Mouse (Mus musculus) hindbrain, embryonic 12.5 days (tissue): ENCODE measurements around the gene Fam205c. TPM values are rescaled to one million over a fixed set of nuclear protein-coding genes. Genes with fewer than 3 reads are reported as not detected.
"Not testable (repeated sequence)": the region's sequence is repeated elsewhere in the genome, so short reads cannot be mapped to it uniquely, and the experiment has no call there.

Source experiments
- ATAC-seq: fragments of 200-750 bp; cut with Nextera tagmentation; 2 replicates; pipeline ENCODE4 v1.8.0; 2017; ENCODE audit warnings: moderate TSS enrichment; ENCODE audit not compliant: low FRiP score
- H3K27ac ChIP-seq: fragments of 300-500 bp; sonication (generic); 2 replicates; pipeline ENCODE4 v1.5.1; 2016; ENCODE audit warnings: mild to moderate bottlenecking
- H3K27me3 ChIP-seq: fragments of 300-500 bp; sonication (generic); 2 replicates; pipeline ENCODE4 v1.6.1; 2016; ENCODE audit warnings: mild to moderate bottlenecking
- H3K36me3 ChIP-seq: fragments of 300-500 bp; sonication (generic); 2 replicates; pipeline ENCODE4 v1.6.1; 2016; ENCODE audit warnings: mild to moderate bottlenecking
- H3K4me1 ChIP-seq: fragments of 300-500 bp; sonication (generic); 2 replicates; pipeline ENCODE4 v1.6.1; 2016
- H3K4me2 ChIP-seq: fragments of 300-500 bp; sonication (generic); replicated peaks from 2 replicates; pipeline ENCODE4 v1.6.1; 2016; ENCODE audit warnings: mild to moderate bottlenecking
- H3K4me3 ChIP-seq: fragments of 300-500 bp; sonication (generic); 2 replicates; pipeline ENCODE4 v1.5.1; 2016; ENCODE audit warnings: mild to moderate bottlenecking
- H3K9ac ChIP-seq: fragments of 300-500 bp; sonication (generic); 2 replicates; pipeline ENCODE4 v1.6.1; 2016; ENCODE audit warnings: mild to moderate bottlenecking, moderate library complexity
- H3K9me3 ChIP-seq: fragments of 300-500 bp; sonication (generic); replicated peaks from 2 replicates; pipeline ENCODE4 v1.6.1; 2016; ENCODE audit warnings: mild to moderate bottlenecking
- WGBS: fragments of 180-500 bp; shearing (Covaris S2); methylation state at CpG from one replicate; pipeline ENCODE4 v1.1.7; 2016; 5-methylcytosine and 5-hydroxymethylcytosine counted together
- polyA plus RNA-seq: library from polyadenylated mRNA; unstranded; fragments of >200 nt; fragmentation: Nextera tagmentation; extraction: Ambion mirVana; gene quantifications from 2 replicates; pipeline ENCODE4 v1.2.1, GENCODE M21; 2016

Gene Fam205c
- polyA plus RNA-seq, 1 experiment from 2014 or later, result 1.9 TPM

DNA sequence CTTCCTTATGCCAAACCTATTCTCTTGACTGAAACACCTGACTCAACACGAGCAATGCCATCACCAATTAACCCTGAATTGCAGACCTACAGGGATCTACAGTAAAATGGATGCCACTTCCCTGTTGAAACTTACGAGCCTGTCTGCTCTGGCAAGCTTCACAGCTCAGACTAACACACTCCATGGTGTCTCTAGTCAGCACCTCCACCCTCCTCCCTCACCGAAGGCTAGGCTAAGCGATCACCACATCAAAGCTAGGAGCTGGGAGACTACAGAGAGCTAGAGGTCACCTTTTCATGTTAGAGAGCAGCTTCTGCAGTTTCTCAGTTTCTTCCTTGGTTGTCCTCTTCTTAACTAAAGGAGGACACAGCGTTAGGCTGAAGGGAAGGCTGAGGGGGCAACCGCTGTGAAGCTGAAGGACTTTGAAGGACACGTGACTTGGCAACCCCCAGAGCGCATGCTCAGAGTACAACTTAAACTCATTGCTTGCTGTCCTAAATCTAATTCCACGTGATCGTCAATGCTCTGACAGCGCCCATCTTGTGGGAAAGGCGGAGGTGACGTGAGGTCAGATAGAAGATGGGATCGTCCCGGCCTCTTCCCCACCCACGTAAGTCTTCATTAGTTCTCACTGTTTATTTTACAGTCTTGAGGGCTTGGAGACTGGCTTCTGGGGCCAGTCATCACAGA lies 1.1 kb downstream of the Fam205c start:
- no peak overlapping the region for H3K27ac ChIP-seq
- 85% methylated on average over 16 of the region's 16 CpGs for WGBS
- no peak for ATAC-seq

DNA sequence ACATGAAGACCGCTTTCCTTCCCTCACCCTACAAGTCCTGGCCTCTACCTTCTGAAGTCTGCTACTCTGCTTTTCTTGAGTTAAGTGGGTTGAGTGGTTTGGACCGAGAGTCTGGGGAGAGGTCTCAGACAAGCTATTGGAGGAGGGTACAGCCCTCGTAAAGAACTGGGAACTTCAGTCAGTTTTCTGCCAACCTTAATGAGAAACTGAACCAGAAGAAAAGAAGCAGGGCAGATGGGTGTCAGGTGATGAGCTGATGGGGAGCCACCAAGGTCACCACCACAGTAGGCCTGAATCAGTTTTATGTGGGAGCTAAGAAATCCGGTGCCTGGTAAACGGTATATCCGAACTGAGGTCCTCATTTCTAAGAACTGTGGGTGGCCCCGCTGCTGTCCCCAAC lies 1.9 kb downstream of the Fam205c start:
- 93% methylated on average over 7 of the region's 7 CpGs for WGBS

More for the DNA sequence above, 1.1 kb downstream of the Fam205c start:
- 0 out of 2 replicates have a peak, but pooled peaks cover 2% of the 10 kb centered on the region for H3K27me3 ChIP-seq
- no peak overlapping the region for H3K4me2 ChIP-seq
- no peaks in the 10 kb centered on the region for H3K36me3 ChIP-seq
- H3K9ac ChIP-seq, result no peak overlapping the region
- H3K4me3 ChIP-seq, result no peak overlapping the region
- H3K9me3 ChIP-seq, result no peaks in the 10 kb centered on the region
- no peaks in the 10 kb centered on the region for H3K4me1 ChIP-seq

DNA sequence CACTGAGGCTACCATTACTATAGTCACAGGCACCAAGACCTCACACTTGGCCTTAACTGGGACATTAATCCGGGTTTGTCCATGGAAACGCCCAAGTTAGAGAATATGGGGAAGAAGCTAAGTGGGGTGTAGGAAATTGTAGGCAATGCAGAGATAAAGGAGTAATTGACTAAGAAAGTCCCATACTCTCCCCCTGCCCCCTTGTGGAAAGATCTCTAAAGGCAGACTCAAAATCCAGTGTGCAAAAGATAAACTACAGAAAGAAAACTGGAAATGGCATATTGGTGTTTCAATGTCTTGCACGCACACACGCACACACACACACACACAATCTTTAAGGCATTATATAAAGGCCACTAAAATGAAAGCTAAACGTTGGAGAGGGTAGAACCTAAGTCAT lies 3.3 kb downstream of the Fam205c start:
- H3K36me3 ChIP-seq, result no peaks in the 10 kb centered on the region
- H3K9ac ChIP-seq, result no peak overlapping the region
- H3K4me2 ChIP-seq, result no peak overlapping the region
- no peak overlapping the region for H3K27ac ChIP-seq
- no peaks in the 10 kb centered on the region for H3K9me3 ChIP-seq
- no peaks in the 10 kb centered on the region for H3K4me1 ChIP-seq
- no peak overlapping the region for H3K4me3 ChIP-seq
- no peaks in the 10 kb centered on the region for H3K27me3 ChIP-seq
- WGBS, result 85% methylated on average over 5 of the region's 5 CpGs
- ATAC-seq, result no peak

More for the DNA sequence above, 1.9 kb downstream of the Fam205c start:
- no peak for ATAC-seq
- H3K4me1 ChIP-seq, result no peaks in the 10 kb centered on the region
- no peak overlapping the region for H3K27ac ChIP-seq
- no peaks in the 10 kb centered on the region for H3K36me3 ChIP-seq
- H3K9me3 ChIP-seq, result no peaks in the 10 kb centered on the region
- H3K9ac ChIP-seq, result no peak overlapping the region
- H3K4me2 ChIP-seq, result no peak overlapping the region
- 0 out of 2 replicates have a peak, but pooled peaks cover 2% of the 10 kb centered on the region for H3K27me3 ChIP-seq
- no peak overlapping the region for H3K4me3 ChIP-seq

DNA sequence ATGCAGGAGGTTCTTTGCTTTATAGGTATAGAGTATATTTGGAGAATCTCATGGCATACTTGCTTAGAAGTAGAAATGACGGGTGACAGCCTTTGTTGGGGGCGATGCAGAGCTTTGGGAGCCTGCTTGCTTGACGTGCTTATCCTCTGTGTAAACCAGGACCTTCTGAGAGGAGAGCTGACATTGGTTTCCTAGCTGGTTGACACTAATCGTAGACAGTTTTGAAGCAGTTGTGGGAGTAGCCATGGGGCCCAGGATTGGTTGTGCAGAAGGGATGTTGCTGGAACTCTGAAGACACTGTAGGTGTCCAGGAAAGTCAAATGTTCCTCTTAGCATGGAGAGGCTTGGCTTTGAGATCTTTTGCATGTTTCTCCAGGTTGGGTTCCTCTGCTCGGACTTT lies 5.8 kb downstream of the Fam205c start:
- WGBS, result 93% methylated on average over 5 of the region's 5 CpGs
- ATAC-seq, result no peak
- Histone ChIP-seq H3K27ac (no peak overlapping the region), H3K9me3 (no peaks in the 10 kb centered on the region), H3K27me3 (no peaks in the 10 kb centered on the region), H3K36me3 (no peaks in the 10 kb centered on the region), H3K4me2 (no peak overlapping the region), H3K4me1 (no peaks in the 10 kb centered on the region), H3K4me3 (no peak overlapping the region), H3K9ac (no peak overlapping the region)

DNA sequence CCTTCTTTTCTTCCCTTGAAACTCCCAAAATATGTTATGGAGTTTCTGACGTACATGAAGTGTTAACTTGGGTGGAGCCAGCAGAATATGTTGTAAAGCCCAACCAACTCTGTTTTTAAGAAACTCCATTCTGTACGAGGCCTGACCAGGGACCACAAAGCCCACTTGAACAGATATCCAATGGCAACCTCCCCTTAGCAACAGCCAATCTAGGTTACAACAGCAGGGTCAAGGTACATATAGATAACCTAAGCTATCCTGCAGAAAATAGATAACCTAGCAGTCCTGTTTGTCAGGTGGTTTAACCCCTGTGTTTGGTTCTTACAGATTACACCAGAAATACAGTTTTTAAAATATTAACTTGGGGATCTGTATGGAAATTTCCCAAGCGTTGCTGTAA lies 6.6 kb downstream of the Fam205c start:
- WGBS, result 70% methylated on average over 3 of the region's 3 CpGs
- no peak for ATAC-seq
- Histone ChIP-seq H3K36me3 (no peaks in the 10 kb centered on the region), H3K4me3 (no peak overlapping the region), H3K4me1 (no peaks in the 10 kb centered on the region), H3K9ac (no peak overlapping the region), H3K27me3 (no peaks in the 10 kb centered on the region), H3K9me3 (no peaks in the 10 kb centered on the region), H3K27ac (no peak overlapping the region), H3K4me2 (no peak overlapping the region)

DNA sequence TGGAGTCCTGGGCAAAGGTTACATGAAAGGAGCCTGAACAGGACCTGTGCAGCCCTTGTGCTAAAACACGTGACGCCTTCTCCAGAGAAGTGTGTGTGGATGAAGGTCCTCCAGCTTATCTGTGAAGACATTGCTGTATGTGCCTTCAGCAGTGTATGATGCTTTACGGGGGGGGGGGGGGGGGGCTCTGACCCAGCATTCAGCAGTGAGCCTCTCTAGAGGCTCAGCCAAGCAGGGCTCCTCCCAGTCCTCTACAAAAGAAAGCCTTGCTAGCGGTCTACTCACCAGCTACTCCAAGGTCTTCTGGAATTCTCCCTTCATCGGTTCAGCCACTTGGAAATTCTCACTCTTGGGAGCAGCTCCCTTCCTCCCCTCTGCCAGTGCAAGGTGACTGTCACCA lies 10.5 kb downstream of the Fam205c start:
- not testable (repeated sequence) for H3K9me3 ChIP-seq, ATAC-seq

DNA sequence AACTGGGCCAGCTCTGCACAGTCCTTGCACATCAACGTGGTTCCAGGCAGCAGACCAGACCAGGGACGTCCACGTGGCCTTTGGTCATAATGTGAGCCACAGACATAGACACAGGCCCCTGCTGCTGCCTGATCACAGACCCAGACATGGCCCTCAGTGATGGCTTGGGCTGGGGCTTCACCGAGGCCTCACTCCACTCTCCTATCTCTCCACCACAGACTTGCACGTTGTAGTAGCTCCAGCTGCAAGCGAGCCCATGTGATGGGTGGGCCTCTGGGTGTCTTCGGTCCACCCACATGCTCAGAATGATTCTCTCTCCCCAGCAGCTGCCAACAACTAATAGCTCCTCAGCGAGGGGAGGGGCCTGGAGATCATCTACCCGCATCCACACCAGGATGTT lies 13.6 kb downstream of the Fam205c start:
- H3K27ac ChIP-seq, H3K4me1 ChIP-seq, H3K9ac ChIP-seq, H3K4me3 ChIP-seq, H3K36me3 ChIP-seq, H3K9me3 ChIP-seq, H3K4me2 ChIP-seq, ATAC-seq, H3K27me3 ChIP-seq: not testable (repeated sequence)
- 89% methylated on average over 9 of the region's 9 CpGs for WGBS

More for the DNA sequence above, 10.5 kb downstream of the Fam205c start:
- not testable (repeated sequence) for H3K27me3 ChIP-seq, H3K4me2 ChIP-seq, H3K36me3 ChIP-seq, H3K9ac ChIP-seq, H3K27ac ChIP-seq, H3K4me3 ChIP-seq, H3K4me1 ChIP-seq
- WGBS, result 83% methylated on average over 4 of the region's 5 CpGs

DNA sequence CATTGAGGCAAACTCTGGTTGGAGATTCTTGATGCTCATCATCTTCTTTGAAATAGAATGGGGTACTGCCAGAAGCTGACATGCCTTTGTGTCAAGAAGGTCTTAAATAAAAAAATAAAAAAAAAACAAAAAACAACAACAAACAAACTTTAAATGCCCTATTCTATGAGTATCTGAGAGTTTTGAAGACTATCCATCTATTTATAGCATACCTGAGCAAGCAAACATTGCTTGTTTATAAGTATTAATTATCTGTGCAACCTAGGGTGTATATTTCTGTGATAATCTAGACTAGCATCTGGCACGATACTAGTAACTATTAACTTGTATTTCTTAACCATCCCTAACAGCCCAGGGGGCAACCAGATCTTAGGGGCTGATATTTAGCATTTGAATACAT lies 17.4 kb downstream of the Fam205c start, which contains the start of gene Gm12394:
Gm12394 (minus strand) TSS at position 101 of the 400 bp plus-strand sequence.
- not testable (repeated sequence) for H3K9me3 ChIP-seq, H3K4me1 ChIP-seq, H3K27me3 ChIP-seq, H3K9ac ChIP-seq, H3K36me3 ChIP-seq, H3K4me3 ChIP-seq, ATAC-seq, H3K4me2 ChIP-seq, H3K27ac ChIP-seq
- 74% methylated on average over 1 of the region's 1 CpGs for WGBS

DNA sequence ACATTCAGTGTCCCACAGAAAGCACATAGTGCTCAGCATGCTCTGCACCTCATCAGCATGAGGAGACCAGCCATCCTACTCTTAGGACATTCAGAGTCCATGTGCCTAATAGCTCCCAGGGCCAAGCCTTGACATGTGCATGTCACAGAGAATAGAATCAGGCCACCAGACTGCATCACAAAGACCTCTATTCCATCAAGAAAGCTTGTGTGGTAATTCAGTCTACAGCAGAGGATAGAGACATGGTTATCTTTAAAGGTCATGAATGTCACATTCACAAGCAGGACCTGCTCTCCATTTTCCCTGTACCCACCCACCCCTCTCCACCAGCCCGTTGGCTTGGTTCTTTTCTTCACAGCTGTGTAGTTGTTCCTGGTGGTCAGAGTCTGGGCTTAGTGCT lies 20.2 kb downstream of the Fam205c start, which contains the start of gene Fam205a1:
Fam205a1 (minus strand) TSS at position 101 of the 400 bp plus-strand sequence.
- H3K36me3 ChIP-seq, H3K4me2 ChIP-seq, H3K27me3 ChIP-seq, H3K4me1 ChIP-seq, ATAC-seq, H3K9ac ChIP-seq, H3K27ac ChIP-seq, H3K9me3 ChIP-seq, H3K4me3 ChIP-seq: not testable (repeated sequence)
- 88% methylated on average over 1 of the region's 1 CpGs for WGBS

Other genes starting within 250 kb of the Fam205c start
- not detected in 2 replicates for gene Gm2564, start 244.5 kb downstream of the Fam205c start, polyA plus RNA-seq
- not detected in 2 replicates for gene Ccl27b, start 219.0 kb downstream of the Fam205c start, polyA plus RNA-seq
- gene Il11ra2, start 212.3 kb downstream of the Fam205c start, polyA plus RNA-seq, result not detected in 2 replicates
- gene 4930578G10Rik, start 138.7 kb downstream of the Fam205c start, polyA plus RNA-seq, result 0.73 and 1.1 TPM in 2 replicates
- gene Ccl19, start 117.7 kb downstream of the Fam205c start, polyA plus RNA-seq, result not detected in 2 replicates
- 4.1 and 5.5 TPM in 2 replicates for gene Ccl21a, start 100.2 kb downstream of the Fam205c start, polyA plus RNA-seq
- 0.05 and 0.21 TPM in 2 replicates for gene Fam205a1, start 20.3 kb downstream of the Fam205c start, polyA plus RNA-seq
- 0.31 and 0.48 TPM in 2 replicates for gene Gm12394, start 17.5 kb downstream of the Fam205c start, polyA plus RNA-seq
- gene Phf24, start 42.4 kb upstream of the Fam205c start, polyA plus RNA-seq, result 7.9 TPM in 2 replicates
- gene Dnajb5, start 75.6 kb upstream of the Fam205c start, polyA plus RNA-seq, result 32.4 and 37.4 TPM in 2 replicates
- 0.61 and 1.2 TPM in 2 replicates for gene 1700022I11Rik, start 95.4 kb upstream of the Fam205c start, polyA plus RNA-seq
- 626 and 637 TPM in 2 replicates for gene Vcp, start 126.3 kb upstream of the Fam205c start, polyA plus RNA-seq
- 20.5 and 21.6 TPM in 2 replicates for gene Fancg, start 136.3 kb upstream of the Fam205c start, polyA plus RNA-seq
- 25.2 and 28.9 TPM in 2 replicates for gene Pigo, start 151.6 kb upstream of the Fam205c start, polyA plus RNA-seq
- gene Stoml2, start 157.5 kb upstream of the Fam205c start, polyA plus RNA-seq, result 243 and 249 TPM in 2 replicates
- gene Fam214b, start 172.0 kb upstream of the Fam205c start, polyA plus RNA-seq, result 36.2 and 36.6 TPM in 2 replicates
- gene Unc13b, start 184.7 kb upstream of the Fam205c start, polyA plus RNA-seq, result 27.8 and 29.4 TPM in 2 replicates